Mouse (Mus musculus) erythroblast, embryonic 14.5 days (primary cell): ENCODE results near the gene D930048N14Rik.

Experiments
- GATA1 ChIP-seq: IDR thresholded peaks from 2 replicates; pipeline ENCODE4 v1.6.1; 2012; ENCODE audit warnings: low read length, inconsistent platforms, mixed read lengths
- TAL1 ChIP-seq: IDR thresholded peaks from 3 replicates; pipeline ENCODE4 v1.6.1; 2012; ENCODE audit warnings: low read length, inconsistent platforms, mixed read lengths

DNA sequence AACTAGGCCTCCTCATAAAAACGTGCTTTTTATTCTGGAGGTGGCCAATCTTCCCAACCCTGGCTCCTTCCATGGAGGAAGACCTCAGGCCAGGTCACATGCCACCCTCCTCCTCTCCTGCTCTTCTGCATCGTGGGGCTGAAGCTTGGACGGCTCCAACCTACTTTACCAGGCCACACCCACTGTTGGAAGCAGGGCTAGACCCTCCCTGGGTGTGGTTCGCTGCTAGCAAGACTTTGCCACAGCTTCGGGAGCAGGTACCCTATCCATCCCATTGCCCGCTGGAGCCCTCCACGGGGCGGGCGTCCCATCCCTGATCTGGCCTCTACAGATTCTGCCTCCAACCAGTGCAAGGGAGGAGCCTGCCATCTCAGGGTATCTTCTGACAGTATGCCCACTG, 7.6 kb upstream of the D930048N14Rik start:
- TF ChIP-seq GATA1 (no peak), TAL1 (no peak)
